Mouse (Mus musculus): ENCODE data around the gene Sgsh. TPM values are rescaled to one million over a fixed set of nuclear protein-coding genes. Genes with fewer than 3 reads are reported as not detected.

Sgsh gene
- total and polyA plus RNA-seq, 3 experiments: 0.12 to 0.25 TPM; not detected in 1

DNA sequence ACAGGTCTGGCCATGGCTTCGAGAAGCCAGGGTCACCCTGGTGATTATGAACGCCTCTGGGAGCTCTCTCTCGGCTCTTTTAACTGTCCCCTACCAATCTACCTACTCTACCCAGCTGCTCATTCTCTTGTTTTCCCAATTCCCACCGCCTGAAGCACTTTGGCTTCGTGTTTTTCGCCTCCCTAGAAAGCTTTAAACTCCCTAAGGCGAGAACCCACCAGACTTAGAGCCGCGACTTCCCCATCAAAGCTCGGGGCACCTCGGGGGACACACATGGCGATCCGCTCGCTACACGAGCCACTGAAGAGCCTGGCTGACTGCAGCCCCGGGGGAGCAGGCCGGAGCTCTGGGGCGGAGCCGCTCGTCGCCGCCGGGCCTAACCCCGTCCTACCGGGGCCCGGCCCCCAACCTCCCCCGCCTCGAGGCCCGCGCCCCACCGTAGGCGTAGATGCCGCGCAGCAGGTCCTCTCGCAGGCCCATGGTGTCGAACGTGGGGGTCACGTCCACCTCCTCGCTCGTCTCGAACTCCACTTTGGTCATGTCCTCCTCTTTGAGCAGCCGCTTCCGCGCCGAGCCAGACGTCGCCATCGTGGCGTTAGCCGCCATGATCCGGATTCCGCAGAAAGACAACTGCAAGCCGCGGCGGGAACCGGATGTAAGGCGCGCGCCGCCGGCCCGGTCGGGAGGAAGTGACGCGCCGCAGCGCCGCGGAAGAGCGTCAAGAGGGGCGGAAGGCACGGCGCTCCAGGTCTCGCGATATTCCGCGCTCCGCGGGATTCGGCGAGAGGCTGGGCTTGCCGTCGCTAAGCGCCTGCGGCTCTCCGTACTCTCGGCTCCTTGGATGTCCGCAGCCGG lies 55.7 kb downstream of the Sgsh start, which contains the start of gene Eif4a3 (continued):
- TF ChIP-seq POLR2AphosphoS5 (IDR thresholded peaks at IDR 0.05; ENCODE audit: borderline replicate concordance, low read depth, low read length) (no peak), CHD2 (IDR thresholded peaks at IDR 0.05; ENCODE audit: low read length) (peak; percentile 100), MEF2A (IDR thresholded peaks at IDR 0.05; ENCODE audit: extremely low read depth, insufficient replicate concordance, low read depth, low read length, poor library complexity, severe bottlenecking) (no peak)

DNA sequence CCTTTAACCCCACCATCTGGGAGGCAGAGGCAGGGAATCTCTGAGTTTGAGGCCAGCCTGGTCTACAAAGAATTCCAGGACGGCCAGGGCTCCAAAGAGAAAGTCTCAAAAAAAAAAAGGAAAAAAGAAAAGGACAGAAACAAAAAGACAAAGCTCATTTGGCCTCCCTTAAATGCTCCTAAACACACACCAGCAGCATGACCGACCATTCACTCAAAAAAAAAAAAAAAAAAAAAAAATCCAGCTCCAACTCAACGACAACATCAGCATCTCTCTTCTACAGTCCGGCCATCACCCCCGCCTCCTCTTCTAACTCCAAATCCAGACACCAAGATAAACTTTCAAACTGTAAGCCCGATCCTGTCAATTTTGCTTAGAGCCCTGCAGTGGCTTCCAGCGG lies 56.4 kb downstream of the Sgsh start:
- TF ChIP-seq CTCF (IDR thresholded peaks at IDR 0.05 in 2 of 3, conservative IDR thresholded peaks at IDR 0.05 in 1 of 3; ENCODE audit: control insufficient read depth in 1 of 3, insufficient read depth in 1 of 3, low read depth in 2 of 3, low read length in 3 of 3, poor library complexity in 1 of 3, severe bottlenecking in 1 of 3): no peak
- TF ChIP-seq CHD1 (IDR thresholded peaks at IDR 0.05; ENCODE audit: low read depth, low read length): 0 out of 2 replicates have a peak, but pooled peaks have one; percentile 38
- peak; percentile 66 for TF ChIP-seq ZNF384 (IDR thresholded peaks at IDR 0.05; ENCODE audit: low read depth, low read length)
- no peak for TF ChIP-seq ZMIZ1 (IDR thresholded peaks at IDR 0.05; ENCODE audit: low read depth, low read length)
- TF ChIP-seq SIN3A (IDR thresholded peaks at IDR 0.05; ENCODE audit: low read length): no peak
- no peak for TF ChIP-seq JUND (IDR thresholded peaks at IDR 0.05; ENCODE audit: low read depth, low read length)
- Histone ChIP-seq H3K4me3 (ENCODE audit: control insufficient read depth in 1 of 2, insufficient read depth in 1 of 2, low read depth in 2 of 2, low read length in 2 of 2) (peak overlapping the region; percentile 76 to 100), H3K36me3 (ENCODE audit: control insufficient read depth in 1 of 2, insufficient read depth in 2 of 2, low read length in 2 of 2) (peaks cover 8 to 21% of the 10 kb centered on the region in 2 experiments), H3K4me1 (ENCODE audit: control insufficient read depth in 1 of 2, insufficient read depth in 2 of 2, low read length in 2 of 2) (peaks cover 2 to 11% of the 10 kb centered on the region in 2 experiments), H3K27me3 (ENCODE audit: control insufficient read depth in 1 of 2, insufficient read depth in 2 of 2, low read length in 2 of 2) (peaks cover 5 to 10% of the 10 kb centered on the region in 2 experiments; a peak in 2 of 4 replicates), H3K9me3 (replicated peaks; ENCODE audit: insufficient read depth, low read length) (no peaks in the 10 kb centered on the region), H3K27ac (ENCODE audit: control insufficient read depth, low read depth, low read length) (peak overlapping the region; percentile 60), H3K79me2 (ENCODE audit: control insufficient read depth, insufficient read depth, low read length, poor library complexity) (peaks cover 30% of the 10 kb centered on the region), H3K9ac (ENCODE audit: control insufficient read depth, low read depth, low read length, poor library complexity, severe bottlenecking) (peak overlapping the region; percentile 80)
- no peak for DNase-seq (ENCODE audit: low read depth, low spot score)

DNA sequence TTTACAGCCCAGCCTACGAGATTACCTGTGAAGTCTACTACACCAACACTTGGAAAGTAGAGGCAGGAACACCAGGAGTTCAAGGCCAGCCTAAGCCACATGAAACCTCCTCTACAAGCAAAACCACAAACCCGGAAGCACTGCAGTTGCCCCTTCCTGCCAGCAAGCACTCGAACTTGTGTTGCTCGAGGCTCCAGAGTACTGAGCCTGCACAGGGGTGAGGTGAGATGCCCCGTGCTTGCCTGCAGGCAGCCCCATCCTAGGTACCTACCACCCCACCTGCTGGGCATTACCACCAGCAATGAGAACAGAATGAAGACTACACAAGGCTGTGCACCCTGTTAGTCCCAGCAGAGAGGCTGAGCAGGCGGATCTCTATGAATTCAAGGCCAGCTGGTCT lies 57.3 kb downstream of the Sgsh start:
- Histone ChIP-seq H3K36me3 (ENCODE audit: control insufficient read depth in 1 of 2, insufficient read depth in 2 of 2, low read length in 2 of 2) (peaks cover 8 to 26% of the 10 kb centered on the region in 2 experiments), H3K27me3 (ENCODE audit: control insufficient read depth in 1 of 2, insufficient read depth in 2 of 2, low read length in 2 of 2) (peaks cover 5 to 6% of the 10 kb centered on the region in 2 experiments; a peak in 2 of 4 replicates), H3K9me3 (replicated peaks; ENCODE audit: insufficient read depth, low read length) (no peaks in the 10 kb centered on the region), H3K9ac (ENCODE audit: control insufficient read depth, low read depth, low read length, poor library complexity, severe bottlenecking) (peak overlapping the region; percentile 22), H3K4me1 (ENCODE audit: control insufficient read depth in 1 of 2, insufficient read depth in 2 of 2, low read length in 2 of 2) (peaks cover 2 to 11% of the 10 kb centered on the region in 2 experiments), H3K79me2 (ENCODE audit: control insufficient read depth, insufficient read depth, low read length, poor library complexity) (peaks cover 30% of the 10 kb centered on the region), H3K4me3 (ENCODE audit: control insufficient read depth in 1 of 2, insufficient read depth in 1 of 2, low read depth in 2 of 2, low read length in 2 of 2) (peak overlapping the region in 1 of 2 experiments; percentile 10; a peak in 1 of 4 replicates), H3K27ac (ENCODE audit: control insufficient read depth, low read depth, low read length) (no peak overlapping the region)
- TF ChIP-seq POLR2A (IDR thresholded peaks at IDR 0.05; ENCODE audit: control insufficient read depth in 1 of 2, insufficient read depth in 1 of 2, low read depth in 1 of 2, low read length in 2 of 2, poor library complexity in 1 of 2) (no peak), POLR2AphosphoS2 (IDR thresholded peaks at IDR 0.05; ENCODE audit: low read length) (no peak), USF2 (IDR thresholded peaks at IDR 0.05; ENCODE audit: borderline replicate concordance in 1 of 2, insufficient read depth in 1 of 2, low read depth in 1 of 2, low read length in 2 of 2) (no peak), ELF1 (IDR thresholded peaks at IDR 0.05; ENCODE audit: low read depth, low read length) (no peak), USF1 (IDR thresholded peaks at IDR 0.05; ENCODE audit: low read depth, low read length) (no peak), TAL1 (IDR thresholded peaks at IDR 0.05; ENCODE audit: low read length) (no peak), CHD1 (IDR thresholded peaks at IDR 0.05; ENCODE audit: low read depth, low read length) (no peak), RCOR1 (IDR thresholded peaks at IDR 0.05; ENCODE audit: low read depth, low read length) (no peak), MAFK (IDR thresholded peaks at IDR 0.05; ENCODE audit: borderline replicate concordance, low read depth, low read length) (no peak), SMC3 (IDR thresholded peaks at IDR 0.05; ENCODE audit: low read depth, low read length) (no peak), EP300 (IDR thresholded peaks at IDR 0.05; ENCODE audit: low read depth in 1 of 2, low read length in 2 of 2) (no peak)
- no peak for DNase-seq (ENCODE audit: low read depth, low spot score)
